Mouse (Mus musculus) lung, postnatal 0 days (tissue): ENCODE data around the gene Zfp369.
"Not testable (repeated sequence)": the region's sequence is repeated elsewhere in the genome, so short reads cannot be mapped to it uniquely, and the experiment has no call there.

Experiments
- CTCF ChIP-seq: IDR thresholded peaks from 2 replicates; pipeline ENCODE4 v1.5.1; 2016; ENCODE audit warnings: antibody characterized with exemption, mild to moderate bottlenecking
- EP300 ChIP-seq: IDR thresholded peaks from 2 replicates; pipeline ENCODE4 v1.6.1; 2016; ENCODE audit warnings: antibody characterized with exemption, mild to moderate bottlenecking, control low read depth

GRCm38 (mm10) chr13:65351768-65352167, 73.2 kb downstream of the Zfp369 start:
- not testable (repeated sequence) for TF ChIP-seq CTCF, EP300
